Mouse (Mus musculus) limb, embryonic 11.5 days (tissue): ENCODE data around the gene Glod4. TPM values are rescaled to one million over a fixed set of nuclear protein-coding genes. Genes with fewer than 3 reads are reported as not detected.

Experiments
- ATAC-seq: fragments of 200-750 bp; cut with Nextera tagmentation; 2 replicates; pipeline ENCODE4 v1.8.0; 2017; ENCODE audit warnings: low read depth; ENCODE audit not compliant: insufficient number of reproducible peaks, low FRiP score, low TSS enrichment
- DNase-seq: peaks from one replicate; pipeline ENCODE4 v3.0.0-alpha.2; 2015; ENCODE audit warnings: low spot score
- H3K27ac ChIP-seq: fragments of 300-500 bp; sonication (generic); replicated peaks from 2 replicates; pipeline ENCODE4 v1.5.1; 2014; ENCODE audit warnings: low read depth, mild to moderate bottlenecking, low read length
- H3K27me3 ChIP-seq: fragments of 300-500 bp; sonication (generic); 2 replicates; pipeline ENCODE4 v1.6.1; 2014; ENCODE audit warnings: mild to moderate bottlenecking, low read length, mixed read lengths; ENCODE audit not compliant: control insufficient read depth, insufficient read depth
- H3K36me3 ChIP-seq: fragments of 300-500 bp; sonication (generic); 2 replicates; pipeline ENCODE4 v1.6.1; 2014; ENCODE audit warnings: mild to moderate bottlenecking, low read length, moderate library complexity, mixed read lengths; ENCODE audit not compliant: control insufficient read depth, insufficient read depth
- H3K4me1 ChIP-seq: fragments of 300-500 bp; sonication (generic); 2 replicates; pipeline ENCODE4 v1.6.1; 2014; ENCODE audit warnings: low read length, mixed read lengths; ENCODE audit not compliant: control insufficient read depth, insufficient read depth
- H3K4me2 ChIP-seq: fragments of 300-500 bp; sonication (generic); 2 replicates; pipeline ENCODE4 v1.6.1; 2014; ENCODE audit warnings: low read depth, mild to moderate bottlenecking, moderate library complexity; ENCODE audit not compliant: severe bottlenecking
- H3K4me3 ChIP-seq: fragments of 300-500 bp; sonication (generic); 2 replicates; pipeline ENCODE4 v1.5.1; 2014; ENCODE audit warnings: low read depth, low read length
- H3K9ac ChIP-seq: fragments of 300-500 bp; sonication (generic); 2 replicates; pipeline ENCODE4 v1.6.1; 2014; ENCODE audit warnings: mild to moderate bottlenecking, low read length
- H3K9me3 ChIP-seq: fragments of 300-500 bp; sonication (generic); 2 replicates; pipeline ENCODE4 v1.6.1; 2016; ENCODE audit warnings: low read length; ENCODE audit not compliant: control insufficient read depth
- WGBS: fragments of 180-500 bp; shearing (Covaris S2); extraction: QIAGEN DNeasy Blood & Tissue Kit; methylation state at CpG from one replicate; pipeline ENCODE4 v1.1.7; 2014; 5-methylcytosine and 5-hydroxymethylcytosine counted together
- polyA plus RNA-seq: library from polyadenylated mRNA; unstranded; fragments of >200 nt; fragmentation: Nextera tagmentation; extraction: Ambion mirVana; gene quantifications from 2 replicates; pipeline ENCODE4 v1.2.1, GENCODE M21; 2014

The Glod4 gene
- polyA plus RNA-seq, 1 experiment from 2014 or later, result 136 TPM

DNA sequence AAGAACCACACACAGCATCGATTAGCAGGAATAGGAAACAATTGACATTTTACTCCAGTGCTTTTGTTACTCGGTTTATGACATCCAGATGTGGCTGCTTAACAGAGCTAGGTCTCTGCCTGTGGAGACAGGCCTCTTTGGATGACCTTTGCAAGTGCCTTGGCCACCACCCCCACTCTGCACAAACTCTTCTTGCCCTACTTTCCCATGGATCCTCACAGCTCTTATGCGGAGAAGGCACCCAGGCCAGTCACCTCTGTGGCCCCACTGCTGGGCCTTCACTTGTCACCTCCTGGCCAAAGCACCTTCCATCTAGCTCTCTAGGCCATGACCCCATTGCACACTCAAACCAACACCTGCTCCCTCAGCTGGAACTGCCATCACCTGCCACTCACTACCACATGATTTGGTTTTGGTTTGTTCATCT, 159.6 kb downstream of the Glod4 start:
- DNase-seq, result peak; percentile 71
- peaks cover 12% of the 10 kb centered on the region for H3K4me1 ChIP-seq
- ATAC-seq, result peak; percentile 68; the same call in 1 of the 2 replicates
- H3K4me3 ChIP-seq, result no peak overlapping the region
- H3K27me3 ChIP-seq, result no peaks in the 10 kb centered on the region
- H3K4me2 ChIP-seq, result no peak overlapping the region
- no peak overlapping the region for H3K27ac ChIP-seq
- WGBS, result 14% methylated on average over 3 of the region's 3 CpGs
- H3K9me3 ChIP-seq, result no peaks in the 10 kb centered on the region
- no peak overlapping the region for H3K9ac ChIP-seq
- H3K36me3 ChIP-seq, result peaks cover 6% of the 10 kb centered on the region; the same call in 1 of the 2 replicates

GRCm38 (mm10) chr11:76081048-76081640, 162.4 kb downstream of the Glod4 start:
- Histone ChIP-seq H3K9ac (no peak overlapping the region), H3K4me2 (no peak overlapping the region), H3K9me3 (no peaks in the 10 kb centered on the region), H3K4me1 (peaks cover 12% of the 10 kb centered on the region), H3K4me3 (no peak overlapping the region), H3K27me3 (no peaks in the 10 kb centered on the region), H3K36me3 (peaks cover 6% of the 10 kb centered on the region; the same call in 1 of the 2 replicates), H3K27ac (no peak overlapping the region)
- ATAC-seq (no peak), DNase-seq (no peak)
- WGBS, result 82% methylated on average over 6 of the region's 6 CpGs

DNA sequence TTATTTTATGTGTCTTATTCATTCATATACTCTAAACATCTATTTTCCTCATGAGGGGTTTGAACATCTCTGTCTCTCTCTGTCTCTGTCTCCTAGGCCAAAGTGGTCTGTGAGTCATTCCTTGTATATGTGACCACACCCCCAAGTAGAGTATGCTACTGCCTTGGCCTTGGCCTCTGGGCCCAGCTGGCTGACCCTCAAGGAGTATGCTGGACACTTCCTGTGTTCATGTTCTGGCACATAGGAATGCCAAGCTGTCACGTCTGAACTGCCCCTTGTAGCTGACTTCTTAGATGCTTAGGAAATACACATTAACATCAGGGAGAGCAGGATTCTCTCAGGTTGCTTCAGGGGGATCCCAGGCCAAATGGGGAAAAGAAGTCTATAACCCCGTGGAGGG, 163.2 kb downstream of the Glod4 start:
- Histone ChIP-seq H3K9ac (no peak overlapping the region), H3K9me3 (no peaks in the 10 kb centered on the region), H3K27ac (no peak overlapping the region), H3K4me2 (no peak overlapping the region), H3K36me3 (peaks cover 6% of the 10 kb centered on the region; the same call in 1 of the 2 replicates), H3K4me3 (no peak overlapping the region), H3K27me3 (no peaks in the 10 kb centered on the region), H3K4me1 (peaks cover 12% of the 10 kb centered on the region)
- ATAC-seq, result no peak
- 65% methylated on average over 2 of the region's 2 CpGs for WGBS
- DNase-seq, result no peak

GRCm38 (mm10) chr11:76077341-76077740, 166.2 kb downstream of the Glod4 start:
- whole genome bisulfite sequencing, result 87% methylated on average over 6 of the region's 6 CpGs

GRCm38 (mm10) chr11:76074296-76075093, 169.0 kb downstream of the Glod4 start:
- 60% methylated on average over 11 of the region's 11 CpGs for WGBS
- Histone ChIP-seq H3K9me3 (no peaks in the 10 kb centered on the region), H3K36me3 (no peaks in the 10 kb centered on the region; the same call in 1 of the 2 replicates), H3K27me3 (no peaks in the 10 kb centered on the region), H3K4me2 (no peak overlapping the region), H3K27ac (no peak overlapping the region), H3K9ac (no peak overlapping the region), H3K4me1 (peaks cover 4% of the 10 kb centered on the region; the same call in 1 of the 2 replicates), H3K4me3 (no peak overlapping the region)
- DNase-seq (peak; percentile 41), ATAC-seq (no peak; the same call in 1 of the 2 replicates)

More at GRCm38 (mm10) chr11:76077341-76077740, 166.2 kb downstream of the Glod4 start:
- Histone ChIP-seq H3K36me3 (peaks cover 6% of the 10 kb centered on the region; the same call in 1 of the 2 replicates), H3K4me1 (peaks cover 9% of the 10 kb centered on the region; the same call in 1 of the 2 replicates), H3K27ac (no peak overlapping the region), H3K9me3 (no peaks in the 10 kb centered on the region), H3K4me3 (no peak overlapping the region), H3K9ac (no peak overlapping the region), H3K27me3 (no peaks in the 10 kb centered on the region), H3K4me2 (no peak overlapping the region)
- ATAC-seq (no peak), DNase-seq (no peak)

Other genes with a start within 250 kb of the Glod4 start
- gene 1700016K19Rik, start 243.8 kb downstream of the Glod4 start, polyA plus RNA-seq, result 0.16 TPM in 1 of 2 replicates, not detected in the other
- gene Rflnb, start 215.9 kb downstream of the Glod4 start, polyA plus RNA-seq, result 35.6 and 47.4 TPM in 2 replicates
- 36.6 and 40.4 TPM in 2 replicates for gene Vps53, start 64.1 kb downstream of the Glod4 start, polyA plus RNA-seq
- gene Fam57a, start 64.1 kb downstream of the Glod4 start, polyA plus RNA-seq, result 37.0 TPM in 2 replicates
- 0.95 TPM in 1 of 2 replicates, not detected in the other for gene Dbil5, start 26.1 kb downstream of the Glod4 start, polyA plus RNA-seq
- 44.5 and 55.4 TPM in 2 replicates for gene Gemin4, start 26.1 kb downstream of the Glod4 start, polyA plus RNA-seq
- gene Mrm3, start within 50 bp of the Glod4 start, polyA plus RNA-seq, result 23.9 and 24.0 TPM in 2 replicates
- gene Nxn, start 155.4 kb upstream of the Glod4 start, polyA plus RNA-seq, result 45.7 and 57.3 TPM in 2 replicates
- gene Timm22, start 163.2 kb upstream of the Glod4 start, polyA plus RNA-seq, result 135 and 152 TPM in 2 replicates